Mouse (Mus musculus) regulatory T cell (primary cell): ENCODE measurements at regions not wholly inside any gene's neighbourhood (a gene's known extent, or its start where the extent isn't known, plus 50 kb on each side); places are given as distances from the start of the nearest gene placed in this dataset.

Source experiments
- in situ Hi-C: fragments of 300-600 bp; cut with MboI, MseI; formaldehyde crosslinking; loops from one replicate; pipeline ENCODE4 v1.15.1; 2025; ENCODE audit warnings: high pct_unique_total_duplicates

DNA sequence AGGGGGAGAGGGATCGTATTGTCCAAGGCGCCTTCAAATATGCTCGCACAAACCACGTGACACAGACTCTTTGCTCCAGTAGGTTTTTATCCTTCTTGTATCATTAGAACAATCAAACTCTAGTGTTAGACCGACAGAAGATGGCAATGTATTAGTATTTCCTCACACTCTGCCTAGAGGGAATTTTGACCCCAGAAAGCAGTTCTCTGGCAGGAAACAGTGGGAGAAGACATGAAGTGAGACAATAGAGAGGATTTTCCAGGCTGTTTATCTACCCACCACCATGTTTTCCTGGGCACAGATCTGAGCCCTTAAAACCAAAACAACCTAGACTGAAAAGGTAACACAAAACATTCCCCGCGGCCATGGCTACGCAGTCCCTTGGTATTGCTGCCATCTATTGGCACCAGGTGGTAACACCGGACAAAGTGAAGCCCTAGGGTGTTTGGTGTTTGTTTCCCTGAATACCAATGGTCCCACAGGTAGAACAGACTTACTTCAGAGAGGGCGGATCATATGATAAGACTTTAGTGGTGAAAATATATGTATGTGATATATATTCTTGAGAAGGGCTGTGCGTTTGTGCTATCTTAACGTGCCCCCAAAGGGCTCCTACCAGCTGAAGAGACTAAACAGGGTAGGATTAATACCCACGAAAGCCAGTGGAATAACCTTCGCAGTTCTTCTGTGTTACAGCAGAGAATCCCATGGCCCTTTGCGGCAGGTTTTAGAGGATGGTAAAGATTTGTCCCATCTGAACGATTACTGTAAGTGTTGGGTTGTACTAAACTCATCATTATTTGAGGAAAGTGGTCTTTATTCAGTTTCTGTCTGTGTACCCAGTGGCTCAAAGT lies 1430.5 kb downstream of the Slc22a22 start:
- in situ Hi-C loops: loop anchor here (5.0 kb wide), 1 partner anchor 485 kb away; no protein-coding TSS in a partner anchor

DNA sequence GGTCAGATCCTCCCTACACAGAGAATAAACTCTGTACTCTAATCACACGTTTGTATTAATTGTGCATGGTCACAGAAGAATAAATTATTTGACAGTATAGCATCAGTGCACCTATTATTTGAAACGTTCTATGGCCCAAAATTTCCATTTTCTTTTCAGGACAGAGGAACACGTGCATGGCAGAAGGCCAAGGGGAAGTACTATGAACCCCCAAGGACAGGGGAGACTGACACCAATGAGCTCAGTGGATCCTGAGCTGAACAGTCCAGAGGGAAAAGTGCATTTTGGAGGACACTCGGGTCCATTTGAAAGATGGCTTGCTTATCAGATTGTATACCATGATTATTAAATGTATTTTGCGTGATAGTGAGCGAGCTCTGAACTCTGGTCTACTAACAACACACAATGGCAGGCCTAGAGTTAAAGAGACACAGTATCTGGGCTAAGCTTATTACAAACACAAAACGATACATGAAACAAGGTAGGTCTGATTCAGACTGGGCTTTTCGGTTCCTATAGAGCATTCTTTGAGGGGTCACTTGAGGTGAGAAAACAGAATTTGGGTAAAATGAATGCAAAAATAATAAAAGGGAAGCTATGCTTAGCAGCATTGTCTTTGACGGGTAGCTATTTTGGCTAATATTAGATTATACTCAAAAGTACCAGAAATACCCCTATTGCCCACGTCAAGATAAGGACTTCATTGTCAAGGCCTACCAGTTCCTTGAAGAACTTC lies 1431.7 kb downstream of the Slc22a22 start:
- in situ Hi-C loops: loop anchor here (5.0 kb wide), 1 partner anchor 483 kb away; no protein-coding TSS in a partner anchor

DNA sequence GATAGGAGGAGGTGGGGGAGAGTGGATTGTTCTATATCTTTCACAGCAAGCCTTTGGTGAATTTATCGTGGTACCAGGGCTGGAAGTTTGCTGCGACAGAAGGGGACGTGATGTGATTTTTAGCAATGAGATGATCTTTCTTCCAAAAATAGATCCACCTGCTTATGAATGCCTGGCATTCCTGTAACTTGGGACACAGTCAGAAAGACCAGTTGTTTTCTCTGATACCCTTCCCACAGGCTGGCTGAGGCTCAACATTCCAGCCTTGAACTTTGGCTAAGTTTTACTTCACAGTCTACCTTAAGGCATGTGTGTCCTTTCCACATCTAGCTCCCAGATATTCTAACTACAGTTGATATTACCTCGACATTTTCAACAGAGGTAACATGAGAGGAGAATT lies 1434.1 kb downstream of the Slc22a22 start:
- in situ Hi-C loops: loop anchor here (5.0 kb wide), 1 partner anchor 131 kb away; no protein-coding TSS in a partner anchor

DNA sequence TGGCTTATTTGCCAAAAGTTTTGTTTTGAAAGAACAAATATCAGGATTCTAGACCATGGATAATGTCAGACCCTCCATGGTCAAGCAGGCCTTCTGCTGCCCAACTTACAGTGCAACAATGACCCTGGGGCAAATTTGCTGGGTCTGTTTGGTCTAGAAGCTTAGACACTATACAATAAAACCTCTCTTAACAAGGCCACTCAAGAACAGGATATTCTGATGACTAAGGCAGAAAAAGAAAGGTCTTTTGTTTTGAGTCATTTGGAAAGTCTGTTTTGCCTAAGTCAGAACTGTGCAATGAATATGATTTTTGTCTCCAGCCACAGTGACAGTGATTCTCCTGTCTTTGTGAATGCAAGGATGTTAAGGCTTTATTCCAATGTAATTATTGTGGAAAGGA lies 1435.0 kb downstream of the Slc22a22 start:
- in situ Hi-C loops: loop anchor here (5.0 kb wide), 1 partner anchor 130 kb away; no protein-coding TSS in a partner anchor

DNA sequence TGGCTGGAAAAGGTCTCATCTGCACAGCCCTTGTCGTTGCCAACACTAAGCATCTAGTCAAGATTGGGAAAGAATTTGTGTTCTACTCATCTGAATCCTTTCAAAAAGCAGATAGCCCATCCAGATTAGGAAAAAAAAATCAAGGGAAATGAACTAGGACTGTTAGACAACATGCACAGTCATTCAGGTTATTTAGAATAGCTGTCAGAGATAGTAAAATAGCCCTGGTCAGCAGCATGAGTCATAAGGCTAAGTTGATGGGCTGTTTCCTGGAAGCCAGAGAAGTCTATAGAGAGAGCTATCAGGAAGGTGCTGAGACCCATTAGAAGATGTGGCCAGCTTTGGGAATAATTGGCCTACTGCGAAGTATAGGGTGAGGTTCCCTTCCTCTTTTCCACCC lies 1447.4 kb downstream of the Slc22a22 start:
- in situ Hi-C loops: no loop called here

DNA sequence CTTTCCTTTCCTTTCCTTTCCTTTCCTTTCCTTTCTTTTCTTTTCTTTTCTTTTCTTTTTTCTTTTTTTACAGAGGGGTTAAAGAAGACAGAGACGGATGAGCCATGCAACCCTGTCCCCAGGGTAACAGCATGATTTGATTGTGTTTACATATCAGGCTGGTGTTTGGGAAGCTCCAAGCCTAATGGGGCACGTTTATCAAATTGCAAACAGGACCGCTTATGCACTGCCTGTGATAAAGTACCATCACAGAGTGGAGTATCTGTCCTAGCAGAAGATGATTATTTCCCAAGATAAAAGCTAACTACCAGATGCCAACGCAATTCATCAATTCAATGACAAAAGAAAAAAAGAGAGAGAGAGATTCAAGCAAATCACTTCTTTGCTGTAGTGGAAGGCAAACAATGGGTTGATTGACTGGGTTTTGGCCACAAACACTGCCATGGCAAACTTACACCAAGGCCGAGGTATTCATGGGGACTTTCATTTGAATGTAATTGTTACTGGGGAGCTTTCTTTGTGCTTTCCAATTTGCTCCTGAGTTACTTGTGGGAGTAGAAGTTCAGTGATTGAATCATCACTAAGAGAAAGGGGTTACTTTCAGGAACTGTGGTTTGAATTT lies 1450.1 kb downstream of the Slc22a22 start:
- in situ Hi-C loops: loop anchor here (10.0 kb wide), 1 partner anchor 313 kb away; no protein-coding TSS in a partner anchor

DNA sequence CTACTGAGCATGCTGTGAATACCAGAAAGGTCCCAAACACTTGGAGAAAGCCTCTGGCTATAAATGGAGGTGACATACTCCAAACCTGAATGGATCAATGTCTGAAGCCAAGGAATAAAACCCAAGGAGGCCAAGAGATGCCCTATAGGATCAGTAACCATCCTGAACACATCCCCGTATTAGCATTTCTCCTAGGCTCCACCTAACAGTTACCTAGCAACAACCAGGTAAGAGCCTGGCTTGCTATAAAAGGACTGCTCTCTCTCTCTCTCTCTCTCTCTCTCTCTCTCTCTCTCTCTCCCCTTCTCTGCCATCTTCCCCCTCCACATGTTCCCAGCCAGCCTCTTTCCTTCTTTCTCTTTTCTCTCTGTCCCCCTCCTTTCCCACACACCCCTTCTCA lies 1452.7 kb downstream of the Slc22a22 start:
- in situ Hi-C loops: loop anchor here (10.0 kb wide), 1 partner anchor 310 kb away; no protein-coding TSS in a partner anchor

DNA sequence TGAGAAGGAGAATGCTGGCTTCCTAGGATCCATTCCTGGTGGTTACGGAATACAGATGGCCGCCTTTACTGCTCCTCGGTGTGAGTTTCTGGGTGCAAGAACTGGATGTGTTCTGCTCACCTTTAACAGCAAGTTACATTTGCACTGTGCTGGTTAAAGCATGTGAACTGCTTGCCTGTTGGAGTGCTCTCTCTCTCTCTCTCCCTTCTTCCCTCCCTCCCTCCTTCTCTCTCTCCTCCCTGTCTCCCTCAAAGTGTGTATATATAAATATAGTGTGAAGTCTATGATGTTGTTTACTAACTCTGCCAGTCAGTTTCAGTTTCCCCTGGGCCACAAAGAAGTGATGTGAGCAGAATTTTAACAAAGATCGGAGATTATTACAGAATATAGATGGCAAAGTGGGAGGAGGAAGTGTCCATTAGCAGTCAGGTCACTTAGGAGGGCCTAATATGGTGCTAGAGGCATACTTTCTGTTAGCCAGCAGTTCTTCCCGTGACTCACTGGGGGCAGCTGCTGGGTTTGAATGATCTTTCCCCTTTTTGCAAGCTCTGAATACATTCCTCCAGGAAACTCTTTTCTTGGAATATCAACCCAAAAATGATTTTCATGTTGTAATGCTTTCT lies 1453.5 kb downstream of the Slc22a22 start:
- in situ Hi-C loops: loop anchor here (10.0 kb wide), 1 partner anchor 309 kb away; no protein-coding TSS in a partner anchor

DNA sequence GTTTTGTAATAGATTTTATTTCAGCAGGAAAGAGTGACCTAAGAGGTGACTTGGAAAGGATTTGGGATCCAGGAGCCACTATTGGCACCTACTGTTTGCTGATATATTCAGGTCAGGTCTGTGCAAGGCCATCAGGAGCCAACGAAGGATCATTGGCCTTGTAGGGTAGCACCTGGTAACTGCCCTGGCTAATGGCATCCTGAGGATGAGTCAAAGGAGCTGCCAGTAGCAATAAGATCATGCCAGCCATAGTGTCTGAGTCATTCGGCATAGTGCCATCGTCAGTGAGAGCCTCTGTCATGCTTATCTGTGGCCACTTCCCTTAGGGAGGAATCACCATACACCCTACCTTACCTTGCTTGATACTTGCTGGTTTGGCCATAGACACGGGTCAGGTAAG lies 1455.1 kb downstream of the Slc22a22 start:
- in situ Hi-C loops: loop anchor here (10.0 kb wide), 1 partner anchor 308 kb away; no protein-coding TSS in a partner anchor

DNA sequence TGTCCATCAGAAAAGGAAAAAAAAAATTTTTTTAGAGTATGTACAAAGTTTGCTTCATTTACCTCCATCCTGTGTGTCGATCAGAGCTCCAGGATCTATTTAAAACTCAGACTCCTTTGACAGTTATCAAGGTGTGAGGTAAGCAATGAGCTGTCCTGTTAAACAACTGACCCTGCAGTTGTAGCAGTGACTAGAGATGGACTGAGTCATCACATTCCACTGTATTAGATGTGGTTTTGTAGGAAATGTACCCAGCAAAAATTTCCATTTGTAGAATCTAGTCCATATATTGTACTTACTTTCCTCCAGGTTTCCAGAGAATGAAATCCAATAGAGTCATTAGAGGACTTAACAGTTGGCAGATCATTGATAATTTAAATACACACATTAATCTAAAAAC lies 1459.3 kb downstream of the Slc22a22 start:
- in situ Hi-C loops: no loop called here

DNA sequence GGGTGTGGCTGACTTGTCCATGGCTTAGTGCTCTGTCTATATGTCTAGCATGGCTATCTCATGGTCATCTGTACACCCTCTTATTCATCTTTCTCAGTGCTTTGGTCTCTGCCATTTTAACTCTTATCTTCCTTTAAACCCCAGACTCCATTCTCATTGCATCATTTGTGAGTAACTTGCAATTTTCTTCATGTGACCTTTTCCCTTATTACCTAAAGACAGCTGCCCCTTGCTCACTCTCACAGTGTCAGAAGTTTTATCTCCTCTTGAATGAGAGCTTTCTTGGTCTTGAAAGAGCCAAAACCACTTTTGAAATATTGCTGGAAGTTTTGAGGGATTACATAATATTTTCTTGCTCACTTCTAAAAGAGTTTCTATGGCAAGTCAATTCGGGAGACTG lies 1459.9 kb downstream of the Slc22a22 start:
- in situ Hi-C loops: no loop called here

DNA sequence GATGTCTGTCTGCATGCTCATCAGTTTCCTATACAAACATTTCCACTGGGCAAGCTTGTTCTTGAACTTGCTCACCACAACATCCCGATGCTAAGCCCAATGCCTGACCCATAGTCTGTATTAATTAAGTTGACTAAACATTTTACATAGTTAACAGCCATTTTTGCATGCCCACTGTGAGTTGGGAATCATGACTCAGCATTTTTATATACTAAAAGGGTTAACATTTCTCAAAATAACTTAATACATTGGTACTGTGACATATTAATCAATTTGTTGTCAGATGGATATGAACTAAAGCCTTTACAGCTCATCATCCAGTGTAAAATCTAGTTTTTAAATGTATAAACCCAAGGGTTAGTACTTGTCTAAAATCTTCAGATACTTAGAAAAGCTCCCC lies 1461.4 kb downstream of the Slc22a22 start:
- in situ Hi-C loops: no loop called here

DNA sequence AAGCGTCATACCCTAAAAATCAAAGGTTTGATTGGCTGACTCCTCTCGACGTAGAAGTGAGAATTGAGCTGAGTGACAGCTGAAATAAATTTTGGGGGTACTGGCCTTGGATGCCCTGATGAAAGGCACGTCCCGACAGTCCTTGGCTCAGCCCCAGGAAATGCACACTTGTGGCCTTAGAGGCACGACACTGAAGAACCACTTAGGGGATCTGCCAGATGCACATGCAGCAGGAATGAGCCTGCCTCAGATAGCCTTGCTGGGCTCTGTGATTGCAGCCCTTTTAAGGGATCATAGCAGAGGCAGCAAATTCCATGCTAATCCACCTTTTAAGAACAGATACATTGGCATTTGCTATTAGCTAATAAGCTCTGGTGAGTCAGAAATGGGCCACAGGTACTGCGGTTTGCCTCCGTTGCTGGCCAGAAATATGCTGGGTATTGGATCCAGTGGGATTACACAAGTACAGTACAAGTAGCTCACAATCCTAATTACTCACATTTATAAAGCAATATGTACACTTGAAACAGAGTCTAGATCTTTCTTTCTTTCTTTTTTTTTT lies 1463.3 kb downstream of the Slc22a22 start:
- in situ Hi-C loops: no loop called here

DNA sequence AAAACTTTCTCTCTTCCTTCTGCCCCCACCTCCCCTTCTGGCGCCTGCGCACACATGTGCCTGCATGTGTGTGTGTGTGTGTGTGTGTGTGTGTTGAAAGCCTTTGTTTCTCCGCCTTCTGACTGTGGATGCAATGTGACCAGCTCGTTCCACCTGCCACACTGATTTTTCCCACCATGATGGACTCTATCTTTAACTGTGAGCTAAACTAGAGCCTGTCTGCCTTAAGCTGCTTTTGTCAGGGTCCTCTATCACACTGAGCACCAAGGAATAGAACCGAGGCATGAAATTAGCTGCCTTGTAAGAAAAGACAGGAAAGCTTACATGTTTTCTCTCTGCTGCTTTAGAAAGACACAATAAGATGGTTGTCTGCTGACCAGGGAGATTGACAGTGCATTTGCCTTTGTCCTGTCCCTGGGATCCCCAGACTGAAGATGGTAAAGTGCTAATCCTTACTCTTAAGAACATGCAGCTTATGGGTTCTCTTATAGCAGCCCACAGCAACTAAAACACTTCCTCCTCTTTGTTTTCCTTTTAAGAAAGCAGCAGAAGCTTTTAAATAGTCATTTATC lies 1468.7 kb downstream of the Slc22a22 start:
- in situ Hi-C loops: no loop called here

DNA sequence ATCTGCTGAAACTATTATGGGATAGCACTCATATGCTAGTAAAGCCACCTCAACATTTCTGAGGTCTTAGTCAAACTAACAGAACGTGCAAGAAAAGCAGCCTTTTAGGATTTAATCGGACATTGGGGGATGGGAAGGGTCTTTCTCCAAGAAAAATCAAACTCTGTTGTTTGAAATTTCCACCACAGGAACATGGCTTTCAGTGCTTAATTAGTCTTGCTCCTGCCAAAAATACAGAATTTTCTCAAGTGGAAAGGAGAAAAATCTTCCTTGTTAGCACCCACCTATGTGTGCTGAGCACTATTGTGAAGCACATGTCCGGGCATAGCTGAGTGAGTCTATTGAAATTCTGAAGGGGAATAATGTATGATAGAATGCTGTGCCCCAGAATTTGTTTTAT lies 1470.0 kb downstream of the Slc22a22 start:
- in situ Hi-C loops: no loop called here

DNA sequence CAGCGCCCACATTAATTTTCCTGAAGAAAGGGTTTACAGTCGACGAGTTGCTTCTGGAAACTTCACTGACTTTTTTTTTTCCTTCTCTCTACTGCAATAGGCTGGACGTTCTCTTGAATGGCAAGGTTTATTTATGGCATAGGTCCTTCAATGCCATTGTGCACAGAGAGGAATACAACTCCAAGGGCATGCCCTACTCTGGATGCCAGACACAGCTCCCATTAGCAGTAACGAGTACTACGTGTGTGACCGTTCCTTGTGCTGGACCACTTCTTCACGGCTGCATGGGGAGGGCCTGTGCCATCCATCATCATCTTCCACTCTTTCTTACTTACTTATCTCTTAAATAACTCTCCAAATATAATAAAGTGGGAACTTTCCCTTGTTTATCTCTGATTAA lies 1472.1 kb downstream of the Slc22a22 start:
- in situ Hi-C loops: no loop called here

DNA sequence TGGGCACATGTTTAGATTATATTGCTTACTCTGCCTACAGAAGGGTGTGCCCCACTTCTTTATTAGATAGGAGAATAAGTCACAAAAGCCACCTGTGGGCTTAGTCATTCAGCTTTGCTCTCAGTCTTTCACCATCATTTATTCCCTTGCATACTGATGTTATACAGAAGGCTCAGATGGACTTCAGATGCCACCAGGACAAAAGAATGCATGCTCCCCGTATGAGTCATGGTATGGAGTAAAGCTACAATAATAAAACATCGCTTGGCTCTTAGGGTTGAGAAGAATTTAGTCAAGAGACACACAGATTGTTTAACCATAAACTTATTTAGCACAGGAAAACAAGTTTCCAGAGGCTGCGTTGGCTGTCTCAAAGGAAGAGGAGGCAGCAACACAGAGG lies 1473.5 kb downstream of the Slc22a22 start:
- in situ Hi-C loops: no loop called here

DNA sequence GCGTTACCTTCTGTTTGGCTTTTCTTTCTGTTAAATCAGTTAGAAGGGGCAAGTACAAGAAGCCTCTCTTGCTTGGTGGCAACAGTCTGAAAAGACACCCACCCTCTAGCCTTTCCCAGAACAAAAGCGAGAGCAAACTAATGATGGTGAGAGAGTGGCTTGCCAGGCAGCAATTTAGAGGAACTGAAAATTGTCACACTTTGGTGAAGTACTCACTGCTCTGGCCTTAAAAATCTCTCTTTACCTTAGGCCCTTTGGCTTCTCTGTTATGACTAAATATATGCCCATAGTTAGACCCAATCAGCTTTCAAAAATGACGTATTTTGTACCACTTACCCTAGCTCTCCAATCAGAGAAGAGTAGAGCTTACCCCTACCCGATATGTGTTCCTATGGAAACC lies 1477.8 kb downstream of the Slc22a22 start:
- in situ Hi-C loops: no loop called here

DNA sequence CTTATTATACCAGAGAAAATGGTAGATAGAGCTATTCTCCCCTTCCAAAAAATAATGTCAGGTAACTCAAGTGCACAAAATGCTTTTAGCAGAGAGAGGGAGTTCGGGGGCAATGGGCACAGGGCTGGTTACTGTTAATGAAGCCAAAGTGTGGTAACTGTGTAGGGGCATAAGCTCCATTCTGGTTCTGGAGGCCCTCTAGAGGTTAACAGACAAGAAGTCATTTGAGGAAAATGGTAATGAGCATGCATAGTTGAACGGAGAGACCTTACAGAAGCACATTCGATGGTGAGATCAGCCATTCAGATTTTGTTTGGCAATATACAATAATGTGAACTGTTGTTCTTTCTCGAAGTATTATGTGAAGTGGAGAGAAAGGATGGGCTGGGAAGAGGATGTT lies 1479.4 kb downstream of the Slc22a22 start:
- in situ Hi-C loops: no loop called here

DNA sequence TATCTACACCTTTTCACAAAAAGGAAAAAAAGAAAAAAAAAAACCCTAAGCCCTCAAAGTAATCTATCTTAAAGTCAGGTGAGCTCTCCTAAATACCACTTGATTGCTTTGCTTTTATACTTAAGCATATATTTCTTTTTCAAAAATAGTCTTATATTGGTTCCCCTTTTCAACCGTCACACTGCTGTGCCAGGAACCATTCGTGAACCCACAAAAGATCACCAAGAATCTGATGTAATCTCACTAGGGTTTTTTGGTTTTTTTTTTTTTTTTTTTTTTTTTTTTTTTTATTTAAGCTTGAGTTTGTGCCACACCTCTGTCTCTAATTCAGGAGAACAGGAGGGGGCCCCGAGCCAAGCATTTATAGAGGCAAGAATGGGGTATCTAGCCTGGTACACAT lies 1482.7 kb downstream of the Slc22a22 start:
- in situ Hi-C loops: no loop called here

DNA sequence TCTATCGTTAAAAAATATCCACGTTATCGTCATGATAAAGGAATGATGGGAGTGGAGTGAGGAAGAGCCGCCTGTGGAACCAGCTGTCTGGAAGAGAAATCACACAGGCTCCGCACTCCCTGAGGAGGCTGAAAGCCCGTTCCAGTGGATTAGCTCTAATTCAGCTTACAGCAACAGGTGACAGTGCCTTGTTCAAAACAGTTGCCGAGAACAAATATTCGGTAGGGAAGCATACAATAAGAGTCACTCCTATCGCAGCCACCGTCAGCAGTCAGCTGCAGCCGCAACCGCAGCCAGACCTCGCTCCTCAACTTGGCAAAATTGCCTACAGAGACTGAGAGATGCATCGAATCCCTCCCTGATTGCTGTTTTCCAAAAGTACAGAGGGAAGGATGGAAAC lies 1501.6 kb downstream of the Slc22a22 start:
- in situ Hi-C loops: no loop called here
